Mouse (Mus musculus): ENCODE data around the gene Slc7a5.
A peak's percentile ranks its signal among the peaks of the same experiment; 100 is the strongest.

Gene Slc7a5

DNA sequence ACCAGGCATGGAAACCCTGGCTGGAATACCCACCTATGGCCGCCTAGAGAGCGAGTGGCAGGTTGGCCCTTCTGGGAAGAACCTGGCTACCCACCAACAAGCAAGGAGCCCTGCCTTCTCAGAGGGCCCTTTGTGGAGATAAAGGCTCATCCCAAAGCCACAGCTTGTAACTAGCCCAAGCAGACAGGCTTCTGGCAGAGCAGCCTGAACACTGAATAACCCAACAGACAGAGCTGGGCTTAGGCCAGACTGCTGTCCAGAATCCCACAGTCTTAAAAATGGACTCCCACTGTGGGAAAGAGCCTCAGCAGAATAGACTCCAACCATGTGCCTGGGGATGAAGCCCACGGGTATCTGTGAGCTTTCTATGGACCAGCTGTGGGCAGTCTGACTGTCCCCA lies 23.3 kb downstream of the Slc7a5 start:
- no peak for DNase-seq (ENCODE audit: low read depth, low spot score)

GRCm38 (mm10) chr8:121881921-121882320 lies 25.6 kb downstream of the Slc7a5 start:
- no peak for DNase-seq (ENCODE audit: low read depth, low spot score)

DNA sequence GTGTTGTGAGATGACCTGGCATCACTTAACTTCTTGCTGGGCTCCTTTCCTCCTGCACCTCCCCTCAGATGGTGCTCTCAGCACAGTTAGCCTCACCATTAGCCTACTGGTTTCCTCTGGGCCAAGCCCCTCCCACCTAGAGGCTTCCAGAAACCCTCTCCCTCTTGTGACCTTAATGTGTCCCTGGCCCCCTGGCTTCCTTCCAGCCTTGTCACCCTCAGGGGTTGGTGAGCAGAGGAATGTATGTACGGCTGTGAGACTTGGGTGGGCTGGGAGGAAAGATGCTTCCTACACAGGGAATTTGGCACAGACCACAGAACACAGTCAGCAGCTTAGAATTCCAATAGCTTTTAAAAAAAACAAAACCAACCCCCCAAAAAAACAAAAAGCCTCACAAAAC lies 26.7 kb downstream of the Slc7a5 start:
- no peak for DNase-seq (ENCODE audit: low read depth, low spot score)

GRCm38 (mm10) chr8:121879712-121880111 lies 27.8 kb downstream of the Slc7a5 start:
- no peak for DNase-seq (ENCODE audit: low read depth, low spot score)

DNA sequence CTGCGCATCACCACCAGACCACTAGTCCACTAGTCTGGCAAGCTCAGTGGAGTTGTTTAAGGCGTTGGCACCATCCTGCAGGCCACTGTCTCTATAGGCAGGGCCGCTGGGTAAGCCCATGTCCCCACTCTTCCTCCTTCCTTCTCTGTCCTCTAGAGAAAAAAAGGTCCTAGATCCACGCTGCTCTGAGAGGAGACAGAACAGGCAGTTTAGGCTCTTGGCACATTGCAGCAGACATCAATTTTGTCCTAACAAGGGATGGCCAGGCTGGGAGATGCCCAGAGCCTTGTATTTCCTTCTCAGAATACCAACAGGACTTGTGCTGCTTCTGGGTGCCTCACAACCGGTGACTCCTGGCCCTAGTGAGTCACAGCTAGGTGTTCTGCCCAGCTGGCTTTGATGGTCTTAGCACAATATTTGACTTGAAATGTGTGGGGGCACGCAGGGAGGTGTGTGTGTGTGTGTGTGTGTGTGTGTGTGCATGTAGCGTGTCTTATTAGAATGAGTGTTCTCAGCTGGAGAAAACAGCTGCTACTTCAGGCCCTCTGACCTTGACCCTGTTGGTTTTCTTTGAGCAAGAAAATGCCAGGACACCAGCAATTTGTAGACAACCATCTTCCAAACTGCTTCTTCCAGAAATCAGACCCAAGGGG lies 29.5 kb downstream of the Slc7a5 start:
- no peak for DNase-seq (ENCODE audit: low read depth, low spot score)

DNA sequence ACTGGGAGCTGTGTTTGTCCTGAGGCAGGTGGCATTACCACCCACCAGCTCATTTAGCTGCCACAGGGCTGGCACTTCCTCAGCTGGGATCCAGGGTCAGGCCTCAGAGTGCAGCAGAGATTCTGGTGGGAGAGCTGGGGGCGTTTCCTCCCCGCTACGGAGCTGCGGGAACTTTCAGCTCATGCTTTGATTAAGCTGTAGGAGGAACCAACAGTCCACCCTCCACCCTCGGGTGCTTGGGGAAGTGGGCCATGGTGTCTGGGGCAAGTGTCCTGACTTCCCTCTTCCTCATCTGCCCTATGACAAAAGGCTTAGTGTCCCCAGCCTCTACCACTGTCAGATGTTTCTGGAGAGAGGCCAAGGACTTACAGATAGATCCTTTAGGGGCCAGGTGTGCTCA lies 30.3 kb downstream of the Slc7a5 start:
- no peak for DNase-seq (ENCODE audit: low read depth, low spot score)

- no peak for DNase-seq (ENCODE audit: low read depth, low spot score)
These were observed 32.0 kb downstream of the Slc7a5 start for GRCm38 (mm10) chr8:121875517-121875916.

DNA sequence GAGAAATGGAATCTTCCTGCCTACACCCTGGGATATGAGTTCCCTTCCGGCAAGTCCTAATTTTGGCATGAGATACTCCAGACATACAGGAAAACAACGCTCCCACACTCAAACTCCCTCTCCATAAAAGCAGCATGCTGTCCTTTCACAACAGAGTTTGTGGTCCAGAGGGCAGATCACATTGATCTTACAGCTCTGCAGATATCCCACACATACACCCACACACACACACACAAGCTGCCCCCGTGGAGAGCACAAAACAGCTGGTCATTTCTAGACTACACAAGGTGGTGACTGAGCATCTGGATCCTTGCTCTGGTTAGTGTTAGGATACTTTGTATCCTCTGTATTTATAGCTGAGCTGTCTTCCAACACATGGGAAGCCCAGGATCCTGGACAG lies 32.4 kb downstream of the Slc7a5 start:
- no peak for DNase-seq (ENCODE audit: low read depth, low spot score)

- peak; percentile 30 for DNase-seq (ENCODE audit: low read depth, low spot score)
These were observed 33.5 kb downstream of the Slc7a5 start for GRCm38 (mm10) chr8:121874031-121874430.

GRCm38 (mm10) chr8:121871833-121872440 lies 35.6 kb downstream of the Slc7a5 start:
- DNase-seq (ENCODE audit: low read depth, low spot score): no peak

- DNase-seq (ENCODE audit: low read depth, low spot score): no peak
These were observed 37.3 kb downstream of the Slc7a5 start for GRCm38 (mm10) chr8:121870190-121870589.

DNA sequence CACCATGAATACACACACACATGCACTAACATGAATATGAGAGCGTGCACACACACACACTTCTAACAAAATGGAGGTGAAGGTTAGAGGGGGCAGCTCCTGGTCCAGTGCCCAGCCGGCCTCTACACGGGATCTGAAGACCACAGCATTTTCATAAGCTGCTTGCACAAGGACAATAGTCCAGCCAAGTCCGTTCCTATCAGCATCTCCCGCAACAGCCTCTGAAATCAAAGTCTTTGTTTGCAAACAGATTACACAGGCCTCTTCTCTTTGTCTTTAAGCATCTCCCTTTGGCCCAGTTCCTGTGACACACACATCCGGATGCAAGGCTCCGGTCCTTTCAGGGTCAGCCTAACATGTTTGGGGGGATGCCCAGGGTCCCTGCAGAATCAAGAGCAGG lies 38.6 kb downstream of the Slc7a5 start:
- no peak for DNase-seq (ENCODE audit: low read depth, low spot score)

- DNase-seq (ENCODE audit: low read depth, low spot score): no peak
These were observed 39.3 kb downstream of the Slc7a5 start for GRCm38 (mm10) chr8:121868196-121868595.

DNA sequence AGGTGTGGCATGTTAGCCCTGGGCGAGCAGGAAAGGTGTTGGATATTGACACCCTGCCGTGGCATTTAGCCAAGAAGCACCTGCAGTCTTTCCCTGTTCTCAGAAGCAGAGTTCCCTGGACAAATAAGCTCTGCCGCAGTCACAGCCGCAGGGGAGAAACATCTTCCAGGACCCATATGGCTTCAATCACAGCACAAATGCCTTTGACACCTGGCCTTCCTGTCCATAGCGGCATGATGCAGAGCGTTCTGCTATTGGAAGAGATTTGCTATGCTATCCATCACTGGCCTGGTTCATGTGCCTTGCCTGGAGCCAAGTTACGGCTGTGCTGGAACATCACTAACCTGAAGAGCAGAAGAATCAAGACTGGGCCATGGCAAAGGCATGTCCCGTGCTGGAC lies 42.1 kb downstream of the Slc7a5 start:
- DNase-seq (ENCODE audit: low read depth, low spot score): no peak

- DNase-seq (ENCODE audit: low read depth, low spot score): no peak
These were observed 45.5 kb downstream of the Slc7a5 start for GRCm38 (mm10) chr8:121861806-121862548.

DNA sequence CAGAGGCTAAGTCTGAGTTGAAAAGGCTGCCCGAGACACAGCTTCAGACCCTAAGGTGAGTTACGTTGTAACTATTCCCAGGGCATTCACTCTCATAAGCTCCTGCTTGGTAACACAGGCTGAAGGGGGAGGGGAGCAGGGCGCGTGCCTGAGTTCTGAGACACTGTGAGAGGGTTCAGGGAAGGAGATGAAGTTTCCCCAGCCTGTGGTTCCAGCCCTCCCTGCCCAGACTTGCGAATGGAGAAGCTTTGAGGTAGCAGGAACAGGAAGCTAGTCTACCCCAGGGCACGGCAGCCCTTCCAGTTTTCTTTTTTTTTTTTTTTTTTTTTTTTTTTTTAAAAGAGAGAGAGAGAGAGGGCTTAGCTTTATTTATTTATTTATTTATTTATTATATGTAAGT lies 46.2 kb downstream of the Slc7a5 start:
- no peak for DNase-seq (ENCODE audit: low read depth, low spot score)

- DNase-seq (ENCODE audit: low read depth, low spot score): no peak
These were observed 49.7 kb downstream of the Slc7a5 start for GRCm38 (mm10) chr8:121857747-121858146.

GRCm38 (mm10) chr8:121857331-121857730 lies 50.2 kb downstream of the Slc7a5 start:
- DNase-seq (ENCODE audit: low read depth, low spot score): no peak

- DNase-seq (ENCODE audit: low read depth, low spot score): no peak
These were observed 51.3 kb downstream of the Slc7a5 start for GRCm38 (mm10) chr8:121856071-121856746.

DNA sequence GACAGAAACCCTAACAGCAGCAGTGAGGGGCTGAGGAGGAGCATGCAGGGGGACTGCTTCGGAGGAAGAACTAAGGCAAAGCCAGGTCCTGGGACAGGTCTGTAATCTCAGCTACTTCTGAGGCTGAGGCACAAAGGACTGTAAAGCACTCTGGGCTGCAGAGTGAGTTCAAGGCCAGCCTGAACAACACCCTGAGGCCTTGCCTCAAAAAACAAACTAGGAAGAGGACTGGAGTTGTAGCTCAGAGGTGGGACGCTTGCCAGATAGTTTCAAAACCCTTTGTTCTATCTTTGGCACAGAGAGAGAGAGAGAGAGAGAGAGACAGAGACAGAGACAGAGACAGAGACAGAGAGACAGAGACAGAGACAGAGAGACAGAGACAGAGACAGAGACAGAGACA lies 53.9 kb downstream of the Slc7a5 start:
- no peak for DNase-seq (ENCODE audit: low read depth, low spot score)

GRCm38 (mm10) chr8:121852464-121852863 lies 55.0 kb downstream of the Slc7a5 start:
- DNase-seq (ENCODE audit: low read depth, low spot score): peak; percentile 77

GRCm38 (mm10) chr8:121851716-121852115 lies 55.8 kb downstream of the Slc7a5 start:
- DNase-seq (ENCODE audit: low read depth, low spot score): peak; percentile 13

Measured in CD4-positive helper T cell, adult 2 months (primary cell).